Mouse (Mus musculus) hindbrain, embryonic 12.5 days (tissue): ENCODE data around the gene Gtpbp2. TPM values are rescaled to one million over a fixed set of nuclear protein-coding genes. Genes with fewer than 3 reads are reported as not detected.
A peak's percentile ranks its signal among the peaks of the same experiment; 100 is the strongest.

Experiments
- ATAC-seq: fragments of 200-750 bp; cut with Nextera tagmentation; 2 replicates; pipeline ENCODE4 v1.8.0; 2017; ENCODE audit warnings: moderate TSS enrichment; ENCODE audit not compliant: low FRiP score
- H3K27ac ChIP-seq: fragments of 300-500 bp; sonication (generic); 2 replicates; pipeline ENCODE4 v1.5.1; 2016; ENCODE audit warnings: mild to moderate bottlenecking
- H3K27me3 ChIP-seq: fragments of 300-500 bp; sonication (generic); 2 replicates; pipeline ENCODE4 v1.6.1; 2016; ENCODE audit warnings: mild to moderate bottlenecking
- H3K36me3 ChIP-seq: fragments of 300-500 bp; sonication (generic); 2 replicates; pipeline ENCODE4 v1.6.1; 2016; ENCODE audit warnings: mild to moderate bottlenecking
- H3K4me1 ChIP-seq: fragments of 300-500 bp; sonication (generic); 2 replicates; pipeline ENCODE4 v1.6.1; 2016
- H3K4me2 ChIP-seq: fragments of 300-500 bp; sonication (generic); replicated peaks from 2 replicates; pipeline ENCODE4 v1.6.1; 2016; ENCODE audit warnings: mild to moderate bottlenecking
- H3K4me3 ChIP-seq: fragments of 300-500 bp; sonication (generic); 2 replicates; pipeline ENCODE4 v1.5.1; 2016; ENCODE audit warnings: mild to moderate bottlenecking
- H3K9ac ChIP-seq: fragments of 300-500 bp; sonication (generic); 2 replicates; pipeline ENCODE4 v1.6.1; 2016; ENCODE audit warnings: mild to moderate bottlenecking, moderate library complexity
- H3K9me3 ChIP-seq: fragments of 300-500 bp; sonication (generic); replicated peaks from 2 replicates; pipeline ENCODE4 v1.6.1; 2016; ENCODE audit warnings: mild to moderate bottlenecking
- WGBS: fragments of 180-500 bp; shearing (Covaris S2); methylation state at CpG from one replicate; pipeline ENCODE4 v1.1.7; 2016; 5-methylcytosine and 5-hydroxymethylcytosine counted together
- polyA plus RNA-seq: library from polyadenylated mRNA; unstranded; fragments of >200 nt; fragmentation: Nextera tagmentation; extraction: Ambion mirVana; gene quantifications from 2 replicates; pipeline ENCODE4 v1.2.1, GENCODE M21; 2016

Gtpbp2 gene
- polyA plus RNA-seq, 1 experiment from 2014 or later: 54.1 TPM

DNA sequence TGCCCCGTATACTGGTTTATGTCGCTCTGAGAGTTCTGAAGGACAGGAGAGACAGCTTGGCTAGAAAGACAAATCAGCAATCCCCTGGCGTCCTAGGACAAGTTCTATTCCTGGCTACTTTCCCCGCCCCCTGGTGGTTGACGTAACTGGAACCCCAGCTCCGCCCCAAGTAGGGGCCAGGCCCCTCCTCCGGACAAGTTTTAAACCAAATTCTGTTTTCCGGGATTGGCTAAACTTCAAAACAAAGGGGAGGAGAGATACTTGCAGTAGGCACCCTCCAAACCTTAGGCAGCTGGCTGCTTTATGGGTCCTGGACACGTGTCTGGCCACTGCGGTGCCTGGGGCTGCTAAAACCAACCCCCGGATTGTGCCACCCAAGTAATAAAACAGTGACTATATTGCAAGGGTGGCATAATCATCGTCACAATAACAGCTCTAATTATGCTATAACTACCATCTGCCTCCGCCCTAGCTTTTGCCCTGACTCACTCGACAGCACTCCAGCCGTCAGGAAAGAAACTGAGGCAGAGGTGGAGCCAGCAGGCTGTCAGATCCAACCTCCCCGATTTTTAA is 656 bp upstream of the Gtpbp2 start:
- peak overlapping the region; percentile 23 for H3K9ac ChIP-seq
- under 1% methylated on average over 16 of the region's 16 CpGs for whole genome bisulfite sequencing

DNA sequence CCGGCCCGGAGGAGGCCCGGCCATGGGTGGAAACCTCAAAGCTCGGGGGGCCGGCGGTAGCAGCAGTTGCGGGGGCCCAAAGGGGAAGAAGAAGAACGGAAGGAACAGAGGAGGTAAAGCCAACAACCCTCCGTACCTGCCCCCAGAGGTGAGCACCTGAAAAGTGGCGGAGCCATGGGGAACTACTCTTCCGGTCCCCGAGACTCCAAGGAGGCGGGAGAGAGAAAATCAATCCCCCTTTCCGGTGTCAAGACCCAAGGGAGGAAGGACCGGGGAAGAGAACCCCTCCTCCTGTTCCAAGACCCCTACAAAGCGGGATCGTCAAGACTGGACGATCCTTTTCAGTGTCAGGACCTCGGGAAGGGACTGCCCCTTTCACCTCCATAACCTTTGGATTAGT is 347 bp downstream of the Gtpbp2 start:
- Histone ChIP-seq H3K4me2 (peak overlapping the region; percentile 70), H3K27ac (peak overlapping the region; percentile 82), H3K4me3 (peak overlapping the region; percentile 86), H3K9ac (peak overlapping the region; percentile 88), H3K36me3 (peaks cover 30% of the 10 kb centered on the region), H3K4me1 (peaks cover 24% of the 10 kb centered on the region), H3K9me3 (no peaks in the 10 kb centered on the region), H3K27me3 (no peaks in the 10 kb centered on the region)
- WGBS: 0% methylated on average over 19 of the region's 19 CpGs
- ATAC-seq: peak; percentile 55

More for the DNA sequence above, 656 bp upstream of the Gtpbp2 start:
- Histone ChIP-seq H3K27ac (peak overlapping the region; percentile 77), H3K9me3 (no peaks in the 10 kb centered on the region), H3K4me1 (peaks cover 24% of the 10 kb centered on the region), H3K36me3 (peaks cover 20% of the 10 kb centered on the region), H3K4me2 (peak overlapping the region; percentile 70), H3K4me3 (peak overlapping the region; percentile 86), H3K27me3 (no peaks in the 10 kb centered on the region)
- peak; percentile 71 for ATAC-seq

DNA sequence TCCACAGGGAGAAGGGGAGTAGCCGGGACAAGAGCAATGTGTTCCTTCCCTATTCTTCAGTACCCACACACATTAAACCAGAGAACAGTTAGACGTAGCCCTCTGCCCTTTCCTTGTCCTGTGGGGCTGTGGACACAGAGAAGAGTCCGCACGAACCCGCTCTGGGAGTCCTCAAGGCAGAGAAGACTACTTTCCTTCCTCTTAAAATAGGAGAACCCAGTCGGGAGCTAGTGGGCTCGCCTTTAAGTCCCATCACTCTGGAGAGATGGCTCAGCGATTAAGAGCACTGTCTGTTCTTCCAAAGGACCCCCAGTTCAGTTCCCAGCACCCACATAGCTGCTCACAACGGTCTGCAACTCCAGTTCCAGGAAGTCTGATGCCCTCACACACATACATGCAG is 878 bp downstream of the Gtpbp2 start:
- Histone ChIP-seq H3K9me3 (no peaks in the 10 kb centered on the region), H3K36me3 (peaks cover 35% of the 10 kb centered on the region), H3K27me3 (no peaks in the 10 kb centered on the region), H3K9ac (peak overlapping the region; percentile 88), H3K4me1 (peaks cover 24% of the 10 kb centered on the region), H3K27ac (peak overlapping the region; percentile 82), H3K4me3 (peak overlapping the region; percentile 86), H3K4me2 (peak overlapping the region; percentile 70)
- 45% methylated on average over 9 of the region's 9 CpGs for WGBS
- no peak for ATAC-seq

DNA sequence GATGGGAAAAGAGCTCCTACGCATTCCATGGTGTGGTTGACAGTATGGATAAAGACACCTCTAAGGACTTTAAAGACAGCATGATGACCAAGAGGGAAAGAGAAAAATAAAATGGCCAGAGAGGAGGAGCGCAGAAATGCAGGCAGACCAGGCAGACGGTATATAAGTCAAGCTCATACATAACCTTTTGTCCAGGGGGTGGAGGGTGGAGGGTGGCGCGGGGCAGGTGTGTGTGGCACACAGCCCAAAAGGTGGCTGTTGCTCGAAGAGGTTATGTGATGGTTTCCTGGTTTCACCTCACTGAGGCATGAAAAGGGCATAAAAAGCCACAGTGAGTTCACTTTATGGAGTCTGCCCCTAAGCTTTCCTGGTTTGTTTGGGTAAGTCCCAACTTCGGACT is 1.7 kb downstream of the Gtpbp2 start:
- Histone ChIP-seq H3K4me2 (peak overlapping the region; percentile 70), H3K27ac (no peak overlapping the region), H3K4me1 (peaks cover 24% of the 10 kb centered on the region), H3K9ac (no peak overlapping the region), H3K4me3 (no peak overlapping the region), H3K27me3 (no peaks in the 10 kb centered on the region), H3K36me3 (peaks cover 44% of the 10 kb centered on the region), H3K9me3 (no peaks in the 10 kb centered on the region)
- 96% methylated on average over 7 of the region's 7 CpGs for WGBS
- no peak for ATAC-seq

DNA sequence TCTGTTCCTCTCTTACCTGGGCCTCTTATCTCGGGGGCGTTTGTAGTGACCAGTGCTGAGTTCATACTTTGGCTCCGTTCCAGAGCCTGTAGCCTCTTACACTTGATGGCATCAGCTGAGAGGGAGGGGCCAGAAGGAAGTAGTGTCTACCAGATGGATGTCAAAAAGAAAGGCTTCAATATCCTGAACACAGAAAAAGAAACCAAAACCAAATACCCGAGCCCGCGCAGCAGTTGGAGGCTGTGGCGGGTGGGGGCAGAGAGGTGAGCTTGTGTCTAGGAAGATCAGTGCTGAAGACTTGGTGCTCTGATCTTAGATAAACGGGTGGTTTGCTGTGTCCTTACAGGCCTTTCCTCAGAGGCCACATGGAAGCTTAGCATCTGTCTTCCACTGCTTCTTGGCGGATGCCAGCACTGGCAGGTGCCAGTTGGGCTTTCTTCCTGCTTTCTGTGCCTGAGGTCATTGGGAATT is 2.2 kb downstream of the Gtpbp2 start:
- Histone ChIP-seq H3K27me3 (no peaks in the 10 kb centered on the region), H3K4me3 (no peak overlapping the region), H3K4me2 (no peak overlapping the region), H3K36me3 (peaks cover 48% of the 10 kb centered on the region), H3K27ac (no peak overlapping the region), H3K4me1 (peaks cover 24% of the 10 kb centered on the region), H3K9me3 (no peaks in the 10 kb centered on the region), H3K9ac (no peak overlapping the region)
- ATAC-seq: no peak
- 90% methylated on average over 9 of the region's 9 CpGs for WGBS

DNA sequence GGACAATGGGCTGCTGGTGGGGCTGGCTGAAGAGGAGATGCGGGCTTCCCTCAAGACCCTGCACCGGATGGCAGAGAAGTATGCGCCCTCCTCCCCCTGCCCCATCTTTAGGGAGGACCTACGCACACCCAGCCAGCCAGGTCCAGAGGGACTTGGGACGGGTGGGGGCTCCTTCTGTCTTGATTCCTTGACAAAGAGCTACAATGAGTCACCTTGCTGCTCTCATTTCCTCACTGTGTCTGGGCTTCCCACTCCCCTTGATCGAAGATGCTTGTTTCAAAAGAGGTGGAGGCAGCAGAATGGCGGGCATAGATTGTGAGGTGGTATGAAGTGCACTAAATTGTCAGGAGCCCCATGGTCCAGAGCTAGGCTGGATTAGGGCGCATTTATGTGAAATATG is 3.5 kb downstream of the Gtpbp2 start:
- no peak for ATAC-seq
- Histone ChIP-seq H3K27ac (no peak overlapping the region), H3K9me3 (no peaks in the 10 kb centered on the region), H3K36me3 (peaks cover 59% of the 10 kb centered on the region), H3K9ac (no peak overlapping the region), H3K27me3 (no peaks in the 10 kb centered on the region), H3K4me3 (no peak overlapping the region), H3K4me2 (no peak overlapping the region), H3K4me1 (peaks cover 24% of the 10 kb centered on the region)
- WGBS: 96% methylated on average over 8 of the region's 8 CpGs

DNA sequence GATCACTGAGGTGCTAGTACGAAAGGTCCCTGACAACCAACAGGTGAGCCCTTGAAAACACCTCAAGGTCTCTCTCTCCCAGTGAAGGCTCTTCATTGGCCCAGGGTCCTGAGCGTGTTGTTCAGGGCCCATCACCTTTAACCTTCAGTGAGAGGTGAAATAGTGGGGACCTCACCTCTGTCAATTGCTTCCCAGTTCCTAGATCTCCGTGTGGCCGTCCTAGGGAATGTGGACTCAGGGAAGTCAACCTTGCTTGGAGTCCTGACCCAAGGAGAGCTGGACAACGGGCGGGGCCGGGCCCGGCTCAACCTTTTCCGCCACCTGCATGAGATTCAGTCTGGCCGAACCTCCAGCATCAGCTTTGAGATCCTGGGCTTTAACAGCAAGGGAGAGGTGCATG is 4.0 kb downstream of the Gtpbp2 start:
- Histone ChIP-seq H3K9me3 (no peaks in the 10 kb centered on the region), H3K36me3 (peaks cover 59% of the 10 kb centered on the region), H3K4me1 (peaks cover 22% of the 10 kb centered on the region), H3K9ac (no peak overlapping the region), H3K27me3 (no peaks in the 10 kb centered on the region), H3K4me2 (no peak overlapping the region), H3K27ac (no peak overlapping the region), H3K4me3 (no peak overlapping the region)
- no peak for ATAC-seq
- WGBS: 92% methylated on average over 10 of the region's 10 CpGs

DNA sequence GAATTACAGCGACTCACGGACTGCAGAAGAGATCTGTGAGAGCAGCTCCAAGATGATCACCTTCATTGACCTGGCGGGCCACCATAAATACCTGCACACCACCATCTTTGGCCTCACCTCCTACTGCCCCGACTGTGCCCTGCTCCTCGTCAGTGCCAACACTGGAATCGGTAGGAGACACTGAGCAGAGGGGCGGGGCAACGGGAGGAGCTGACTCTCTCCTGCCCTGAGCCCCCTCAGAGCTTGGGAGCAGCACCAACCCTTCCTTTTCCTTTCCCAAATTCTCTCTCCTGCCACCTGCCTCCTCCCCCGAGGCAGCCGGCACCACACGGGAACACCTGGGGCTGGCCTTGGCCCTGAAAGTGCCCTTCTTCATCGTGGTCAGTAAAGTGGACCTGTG is 4.6 kb downstream of the Gtpbp2 start:
- Histone ChIP-seq H3K27me3 (no peaks in the 10 kb centered on the region), H3K9me3 (no peaks in the 10 kb centered on the region), H3K4me1 (peaks cover 20% of the 10 kb centered on the region), H3K4me3 (no peak overlapping the region), H3K36me3 (peaks cover 62% of the 10 kb centered on the region), H3K9ac (no peak overlapping the region), H3K4me2 (no peak overlapping the region), H3K27ac (no peak overlapping the region)
- ATAC-seq: no peak
- WGBS: 82% methylated on average over 12 of the region's 12 CpGs

DNA sequence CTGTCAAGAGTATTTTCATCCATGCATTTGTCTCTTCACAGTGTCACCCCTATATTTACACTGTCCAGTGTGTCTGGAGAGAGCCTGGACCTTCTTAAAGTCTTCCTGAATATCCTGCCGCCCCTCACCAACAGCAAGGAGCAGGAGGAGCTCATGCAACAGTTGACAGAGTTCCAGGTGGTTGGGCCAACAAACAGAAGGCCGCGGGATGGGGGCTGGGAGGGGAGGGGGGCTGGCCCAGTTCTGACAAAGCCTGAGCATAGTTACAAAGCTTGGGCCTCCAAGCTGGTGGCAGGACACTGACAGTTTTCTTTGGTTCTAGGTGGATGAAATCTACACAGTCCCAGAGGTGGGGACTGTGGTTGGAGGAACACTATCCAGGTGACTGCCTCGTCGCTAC is 5.4 kb downstream of the Gtpbp2 start:
- ATAC-seq: no peak
- Histone ChIP-seq H3K4me1 (peaks cover 20% of the 10 kb centered on the region), H3K36me3 (peaks cover 70% of the 10 kb centered on the region), H3K4me2 (no peak overlapping the region), H3K9me3 (no peaks in the 10 kb centered on the region), H3K9ac (no peak overlapping the region), H3K27ac (no peak overlapping the region), H3K27me3 (no peaks in the 10 kb centered on the region), H3K4me3 (no peak overlapping the region)
- 87% methylated on average over 5 of the region's 5 CpGs for WGBS

DNA sequence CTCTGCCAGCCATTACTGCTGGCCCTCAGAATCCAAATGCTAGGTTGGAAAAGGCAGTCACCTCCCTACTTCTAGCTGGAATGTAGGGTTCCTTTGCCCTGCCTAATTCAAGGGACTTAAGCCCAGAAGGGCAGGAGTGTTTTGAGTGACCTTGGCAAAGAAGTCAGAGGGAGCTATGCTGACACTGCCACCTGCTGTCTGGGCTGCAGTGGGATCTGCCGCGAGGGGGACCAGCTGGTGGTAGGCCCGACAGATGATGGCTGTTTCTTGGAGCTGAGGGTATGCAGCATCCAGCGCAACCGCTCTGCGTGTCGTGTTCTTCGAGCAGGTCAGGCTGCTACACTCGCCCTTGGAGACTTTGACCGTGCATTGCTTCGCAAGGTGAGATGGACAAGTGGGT is 6.2 kb downstream of the Gtpbp2 start:
- no peaks in the 10 kb centered on the region for H3K27me3 ChIP-seq
- no peak overlapping the region for H3K27ac ChIP-seq
- H3K4me3 ChIP-seq: no peak overlapping the region
- no peaks in the 10 kb centered on the region for H3K9me3 ChIP-seq
- peaks cover 13% of the 10 kb centered on the region for H3K4me1 ChIP-seq
- H3K4me2 ChIP-seq: no peak overlapping the region
- H3K36me3 ChIP-seq: peaks cover 74% of the 10 kb centered on the region
- H3K9ac ChIP-seq: no peak overlapping the region
- no peak for ATAC-seq
- WGBS: 87% methylated on average over 11 of the region's 11 CpGs

DNA sequence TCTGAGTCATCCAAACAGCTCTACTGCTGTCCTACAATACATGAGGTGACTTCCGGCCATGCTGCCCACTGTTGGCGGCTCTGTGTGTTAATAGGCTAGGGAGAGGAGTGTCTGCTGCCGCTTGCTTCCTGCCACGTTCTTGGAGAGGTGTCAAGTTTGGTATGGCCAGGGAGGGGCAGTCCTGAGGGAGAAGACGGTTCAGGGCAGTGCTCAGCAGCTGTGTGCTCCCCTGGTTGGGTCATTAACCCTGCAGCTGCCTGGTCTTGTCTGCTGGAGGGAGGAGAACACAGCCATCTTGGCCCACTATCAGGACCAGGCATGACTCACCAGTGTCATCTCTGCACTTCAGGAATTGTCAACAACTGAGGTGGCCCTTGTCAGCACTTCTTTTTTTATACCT is 7.5 kb downstream of the Gtpbp2 start:
- Histone ChIP-seq H3K9ac (no peak overlapping the region), H3K4me3 (no peak overlapping the region), H3K9me3 (no peaks in the 10 kb centered on the region), H3K4me1 (peaks cover under 1% of the 10 kb centered on the region; the same call in 1 of the 2 replicates), H3K27me3 (no peaks in the 10 kb centered on the region), H3K4me2 (no peak overlapping the region), H3K36me3 (peaks cover 82% of the 10 kb centered on the region), H3K27ac (no peak overlapping the region)
- ATAC-seq: no peak
- WGBS: 58% methylated on average over 5 of the region's 5 CpGs

DNA sequence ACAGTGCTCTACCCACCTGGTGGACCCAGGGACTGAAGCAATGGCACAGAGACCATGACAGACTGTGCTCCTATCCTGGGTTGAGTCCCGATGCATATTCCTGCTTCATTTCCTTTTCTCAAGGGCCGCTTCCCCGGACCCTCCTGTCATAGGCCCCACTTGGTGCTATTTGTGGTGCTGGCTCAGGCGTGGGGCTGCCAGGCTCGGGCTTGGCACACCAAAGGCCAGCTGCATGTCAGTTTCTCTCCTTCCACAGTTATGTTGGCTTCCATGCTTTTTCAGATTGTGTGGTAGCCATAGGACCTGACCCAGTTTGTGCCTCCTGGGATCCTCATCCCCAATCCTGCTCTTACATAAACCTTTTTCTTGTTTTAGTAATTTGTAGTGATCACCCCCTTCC is 7.9 kb downstream of the Gtpbp2 start:
- Histone ChIP-seq H3K4me3 (no peak overlapping the region), H3K4me2 (no peak overlapping the region), H3K9me3 (no peaks in the 10 kb centered on the region), H3K27ac (no peak overlapping the region), H3K9ac (no peak overlapping the region), H3K4me1 (no peaks in the 10 kb centered on the region), H3K36me3 (peaks cover 78% of the 10 kb centered on the region), H3K27me3 (no peaks in the 10 kb centered on the region)
- 90% methylated on average over 5 of the region's 5 CpGs for WGBS
- ATAC-seq: no peak

DNA sequence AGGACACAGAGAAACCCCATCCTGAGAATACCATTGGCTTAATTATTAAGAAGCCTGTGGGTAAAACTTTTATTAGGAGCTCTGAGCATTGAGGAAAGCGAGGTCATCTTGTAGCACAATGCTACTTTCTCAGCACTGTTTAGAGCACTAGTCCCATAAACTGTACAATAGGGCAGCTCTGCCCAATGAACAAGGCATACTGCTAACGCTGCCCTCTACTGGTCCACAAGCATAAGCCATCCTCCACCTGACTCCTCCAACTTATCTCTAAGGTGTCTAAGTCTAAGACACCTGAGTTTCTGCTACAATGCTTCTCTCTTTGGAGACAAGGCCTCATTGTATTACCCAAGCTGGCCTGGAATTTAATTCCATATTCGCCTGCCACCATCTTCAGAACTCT is 9.7 kb downstream of the Gtpbp2 start:
- H3K36me3 ChIP-seq: peaks cover 68% of the 10 kb centered on the region
- ATAC-seq: no peak

More for the DNA sequence above, 9.7 kb downstream of the Gtpbp2 start:
- Histone ChIP-seq H3K27ac (no peak overlapping the region), H3K4me2 (no peak overlapping the region), H3K9ac (no peak overlapping the region), H3K27me3 (no peaks in the 10 kb centered on the region), H3K4me1 (no peaks in the 10 kb centered on the region), H3K4me3 (no peak overlapping the region), H3K9me3 (no peaks in the 10 kb centered on the region)
- WGBS: 79% methylated on average over 3 of the region's 3 CpGs
